Mouse (Mus musculus) frontal cortex, adult (tissue): ENCODE measurements at regions not wholly inside any gene's neighbourhood (a gene's known extent, or its start where the extent isn't known, plus 50 kb on each side); places are given as distances from the start of the nearest gene placed in this dataset.
A peak's percentile ranks its signal among the peaks of the same experiment; 100 is the strongest.

Experiments used
- ATAC-seq: cut with Nextera tagmentation; 2 replicates; pipeline ENCODE4 v1.9.2; 2017; ENCODE audit warnings: mild to moderate bottlenecking, moderate library complexity, mixed read lengths; ENCODE audit not compliant: low TSS enrichment

- ATAC-seq: peak; percentile 73
Observed at GRCm38 (mm10) chr6:105143870-105144269, 533.6 kb upstream of the Cntn4 start.
